Mouse (Mus musculus) heart, postnatal 36 days (tissue): ENCODE results near the gene Lefty2. TPM values are rescaled to one million over a fixed set of nuclear protein-coding genes. Genes with fewer than 3 reads are reported as not detected.

Experiments
- DNase-seq, 2 experiments: peaks; one replicate each; pipeline ENCODE4 v3.0.0; 2021 to 2022
- intact Hi-C: fragments of 180-260 bp; cut with DNase I; formaldehyde crosslinking; loops from one replicate; pipeline ENCODE4 v1.15.1; 2025
- total RNA-seq, 2 experiments: library from RNA; stranded (reverse); gene quantifications; 2 replicates each; pipeline ENCODE4 v1.2.3; 2021

Gene Lefty2
- total RNA-seq = not detected

DNA sequence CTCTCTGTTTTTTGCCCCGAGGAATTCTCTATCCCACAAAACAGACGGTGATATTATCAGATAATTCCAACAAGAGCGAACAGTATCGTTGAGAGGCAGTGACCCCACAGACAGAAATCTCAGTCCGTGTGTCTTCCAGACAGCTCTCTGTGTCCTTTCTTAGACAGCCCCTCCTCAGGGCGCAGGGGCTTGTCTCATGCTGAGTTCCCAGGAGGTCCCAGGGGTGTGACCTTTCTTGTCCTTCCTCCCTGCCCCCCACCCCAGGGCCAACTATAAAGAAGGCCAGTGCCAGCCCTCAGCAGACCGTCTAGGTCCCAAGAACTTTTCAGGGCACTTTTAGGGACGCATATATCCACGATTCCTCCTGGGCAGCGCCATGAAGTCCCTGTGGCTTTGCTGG, at the start of gene Lefty2:
TSS of gene Lefty2 (plus strand) at position 301 of the 400 bp plus-strand sequence.
- intact Hi-C loops = no loop called here

DNA sequence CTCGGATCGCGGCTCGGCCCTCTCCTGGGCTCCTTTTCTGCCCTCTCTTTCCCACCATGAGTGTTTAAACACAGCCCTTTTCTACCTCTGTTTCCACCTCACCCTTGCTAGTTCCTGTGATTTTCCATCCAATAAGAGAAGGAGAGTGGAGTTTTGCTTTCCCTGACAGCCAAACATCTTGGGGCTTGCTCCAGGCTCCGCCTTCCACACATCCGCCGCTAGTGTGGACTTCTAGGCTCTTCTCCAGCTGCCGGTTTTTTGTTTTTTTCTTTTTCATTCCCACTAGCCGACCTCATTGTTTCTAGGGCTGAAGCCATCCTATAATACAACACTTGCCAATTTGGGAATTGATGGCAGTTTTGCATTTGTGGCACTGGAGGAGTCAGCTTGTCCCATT, 44.8 kb upstream of the Lefty2 start:
- DNase-seq = peak; percentile 70 to 78
- intact Hi-C loops = loop anchor here (2.0 kb wide), 1 partner anchor 69 kb away; no protein-coding TSS in a partner anchor

More for the DNA sequence above, at the start of gene Lefty2:
- DNase-seq = no peak

DNA sequence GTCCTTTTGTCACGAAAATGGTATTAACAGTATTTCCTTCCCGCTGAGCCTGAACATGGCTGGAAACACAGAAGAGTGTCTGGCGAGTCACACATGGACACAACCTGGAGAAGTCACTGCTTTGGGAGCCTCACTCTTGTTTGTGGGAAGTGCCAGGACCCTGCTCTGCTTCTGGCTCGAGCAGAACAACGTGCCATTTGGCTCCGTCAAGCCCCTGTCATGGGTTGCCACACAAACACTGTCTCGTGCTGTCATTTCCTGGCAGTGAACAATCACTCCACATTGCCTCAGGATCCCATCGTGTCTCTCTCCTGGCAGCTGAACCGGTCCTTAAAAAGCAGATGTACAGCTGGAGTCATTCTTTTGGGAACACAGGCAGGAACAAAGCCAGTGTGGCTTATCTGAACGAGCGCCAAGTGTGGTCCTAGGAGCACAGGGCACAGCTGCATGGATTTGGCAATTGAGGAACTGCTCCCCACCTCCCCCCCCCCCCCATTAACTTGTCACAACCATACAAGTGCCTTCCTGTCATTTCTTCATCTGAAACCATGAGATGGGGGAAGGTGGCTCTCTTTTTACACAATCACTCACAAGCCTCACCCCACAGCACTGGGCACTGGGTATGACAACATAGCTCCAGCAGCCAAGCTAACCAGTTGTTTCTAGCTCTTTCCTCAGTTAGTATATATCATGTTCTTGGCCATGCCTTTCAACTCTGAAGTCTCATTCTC, 44.2 kb upstream of the Lefty2 start:
- DNase-seq = peak; percentile 68 to 82
- intact Hi-C loops = loop anchor here (2.0 kb wide), 1 partner anchor 70 kb away; no protein-coding TSS in a partner anchor

DNA sequence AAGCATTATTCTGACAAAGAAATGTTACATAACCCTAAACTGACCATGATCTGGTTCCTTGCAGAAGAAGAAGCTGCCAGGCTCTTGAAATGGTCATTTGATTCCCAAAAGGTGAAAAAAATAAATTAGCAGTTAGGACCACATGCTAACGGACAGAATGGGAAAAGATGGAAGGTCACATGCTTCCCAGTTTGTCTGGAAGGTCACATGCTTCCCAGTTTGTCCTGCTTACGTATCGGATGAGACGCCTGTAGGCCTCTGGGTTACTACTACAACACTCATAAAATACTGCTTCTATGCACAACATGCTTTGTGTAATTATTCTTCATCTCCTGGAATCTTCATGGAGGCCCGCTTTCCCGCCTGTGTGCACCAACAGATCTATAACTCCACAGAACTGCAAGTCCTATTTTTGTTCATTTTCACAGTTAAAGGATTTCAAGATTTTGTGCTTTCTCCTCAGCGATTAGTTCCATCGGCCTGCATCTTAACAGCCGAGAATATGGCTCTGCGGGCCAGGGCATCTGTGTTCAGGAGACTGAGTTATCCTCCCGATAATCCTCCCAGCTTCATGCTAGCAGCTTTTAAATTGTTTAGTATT, 43.1 kb upstream of the Lefty2 start:
- intact Hi-C loops = loop anchor here (1.0 to 2.0 kb wide), 3 partner anchors 36 to 81 kb away; partner anchors contain the start of gene H3f3a
- DNase-seq = peak in 1 of 2 experiments; percentile 16

DNA sequence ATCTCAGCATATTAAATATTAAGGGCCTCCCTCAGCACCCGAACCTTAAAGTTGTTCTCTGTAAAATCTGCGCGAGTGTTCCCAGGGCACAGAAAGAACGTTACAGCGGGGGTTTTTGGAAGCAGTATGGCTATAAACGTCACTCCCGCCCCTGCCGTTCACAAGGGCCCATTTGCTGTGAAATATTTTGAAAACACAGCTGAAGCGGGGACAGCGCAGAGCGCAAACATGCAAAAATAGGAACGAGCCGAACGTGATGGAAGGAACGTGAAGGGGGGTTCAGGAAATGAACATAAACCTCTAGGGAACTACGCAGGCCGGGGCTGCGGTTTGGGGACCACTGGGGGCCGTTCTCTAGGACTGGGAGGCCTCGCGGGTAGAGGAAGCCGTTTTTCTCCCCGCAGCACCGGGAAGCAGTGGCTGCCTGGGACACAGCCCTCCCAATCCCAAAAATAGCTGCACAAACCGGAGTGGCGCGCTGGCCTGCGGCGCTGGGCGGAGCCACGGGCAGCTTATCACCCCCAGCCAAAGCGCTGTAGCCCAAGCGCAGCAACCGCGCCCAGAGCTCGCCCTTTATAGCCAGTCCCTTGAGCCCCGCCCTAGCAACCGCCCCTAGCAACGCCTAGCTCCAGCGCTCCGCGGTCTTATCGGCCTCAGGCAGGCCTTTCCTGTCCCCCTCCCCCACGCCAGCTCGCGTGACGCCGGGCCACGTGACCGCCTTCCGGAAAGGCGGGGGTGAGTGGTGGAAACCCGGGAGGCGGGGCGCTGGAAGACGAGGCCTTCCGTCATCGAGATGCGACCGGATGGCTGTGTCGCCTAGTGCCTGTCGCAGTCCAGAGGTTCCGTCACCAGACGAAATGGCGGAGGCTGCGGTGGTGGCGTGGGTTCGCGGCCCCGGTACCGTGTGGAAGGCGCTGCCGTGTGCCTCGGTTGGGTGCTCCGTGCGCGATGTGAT, 42.3 kb upstream of the Lefty2 start, which contains the start of gene Sde2:
TSS of gene Sde2 (plus strand) at position 812 of the 955 bp plus-strand sequence.
- intact Hi-C loops = loop anchor here (1.0 to 2.0 kb wide), 2 partner anchors 37 to 82 kb away; partner anchors contain the start of gene H3f3a

DNA sequence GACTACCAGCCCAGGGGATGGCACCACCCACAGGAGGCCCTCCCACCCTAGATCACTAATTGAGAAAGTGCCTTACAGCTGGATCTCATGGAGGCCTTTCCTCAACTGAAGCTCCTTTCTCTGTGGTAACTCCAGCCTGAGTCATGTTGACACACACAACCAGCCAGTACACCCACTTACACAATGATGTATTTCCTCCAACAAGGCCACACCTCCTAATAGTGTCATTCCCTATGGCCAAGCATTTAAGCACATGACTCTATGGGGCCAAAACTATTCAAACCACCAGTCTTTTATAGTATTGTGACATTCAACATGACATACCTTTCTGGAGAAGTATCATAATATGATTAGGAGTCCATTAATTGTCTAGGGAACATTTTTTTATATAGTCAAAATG, 34.1 kb upstream of the Lefty2 start:
- no peak for DNase-seq
- intact Hi-C loops = no loop called here

More for the DNA sequence above, 42.3 kb upstream of the Lefty2 start, which contains the start of gene Sde2:
- peak; percentile 100 for DNase-seq

DNA sequence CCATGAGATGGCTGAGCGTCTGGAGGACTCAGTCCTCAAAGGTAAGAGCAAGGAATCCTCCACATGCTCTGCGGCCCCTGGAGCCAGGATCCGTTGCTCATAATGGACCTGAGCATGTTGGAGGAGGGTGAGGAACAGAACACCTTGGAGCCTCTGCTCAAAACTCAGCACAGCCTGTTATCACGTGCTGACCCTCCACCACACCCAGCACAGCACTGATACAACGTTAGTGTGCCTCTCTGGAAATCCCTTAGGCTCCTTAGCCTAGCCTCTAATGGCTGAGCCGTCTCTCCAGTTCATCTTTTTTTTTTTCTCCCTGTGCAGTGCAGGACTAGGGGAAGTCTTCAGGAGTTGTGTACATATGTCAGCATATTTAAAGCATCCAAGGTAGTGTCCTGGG, 32.9 kb upstream of the Lefty2 start:
- intact Hi-C loops = no loop called here
- DNase-seq = no peak

DNA sequence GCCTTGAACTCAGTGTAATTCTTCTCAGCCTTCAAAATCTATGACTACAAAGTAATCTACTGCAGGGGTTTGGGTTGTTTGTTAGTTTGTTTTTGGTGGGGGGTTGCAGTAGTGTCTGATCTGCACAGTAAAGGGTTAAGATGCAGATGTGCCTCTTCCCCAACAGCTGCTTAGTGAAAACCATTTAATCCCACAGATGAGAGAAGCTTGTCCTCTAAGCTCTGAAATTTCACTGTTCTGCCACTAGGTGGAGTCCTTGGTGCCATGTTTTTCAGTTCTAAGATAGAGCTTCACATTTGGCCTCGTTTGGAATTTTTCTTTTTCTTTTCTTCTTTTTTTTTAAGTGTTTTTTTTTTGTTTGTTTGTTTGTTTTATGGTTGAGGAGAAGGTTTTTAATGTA, 29.3 kb upstream of the Lefty2 start:
- DNase-seq = peak in 1 of 2 experiments; percentile 26
- intact Hi-C loops = no loop called here

DNA sequence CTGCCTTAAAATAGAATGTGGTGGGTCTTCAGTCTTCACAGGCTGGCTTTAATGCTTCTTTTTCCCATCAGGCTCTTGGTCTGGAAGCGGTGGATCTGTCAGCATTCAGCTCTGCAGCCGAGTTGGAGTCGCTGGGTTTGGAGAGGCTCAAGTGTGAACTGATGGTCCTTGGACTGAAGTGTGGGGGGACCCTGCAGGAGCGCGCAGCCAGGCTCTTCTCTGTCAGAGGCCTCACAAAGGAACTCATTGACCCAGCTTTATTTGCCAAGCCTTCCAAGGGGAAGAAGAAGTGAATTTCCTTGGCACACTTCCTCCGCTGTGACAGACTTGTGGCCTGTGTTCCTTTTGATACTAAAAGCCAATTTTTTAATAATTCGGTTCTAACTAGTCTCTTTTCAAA, 26.9 kb upstream of the Lefty2 start:
- no peak for DNase-seq
- intact Hi-C loops = no loop called here

DNA sequence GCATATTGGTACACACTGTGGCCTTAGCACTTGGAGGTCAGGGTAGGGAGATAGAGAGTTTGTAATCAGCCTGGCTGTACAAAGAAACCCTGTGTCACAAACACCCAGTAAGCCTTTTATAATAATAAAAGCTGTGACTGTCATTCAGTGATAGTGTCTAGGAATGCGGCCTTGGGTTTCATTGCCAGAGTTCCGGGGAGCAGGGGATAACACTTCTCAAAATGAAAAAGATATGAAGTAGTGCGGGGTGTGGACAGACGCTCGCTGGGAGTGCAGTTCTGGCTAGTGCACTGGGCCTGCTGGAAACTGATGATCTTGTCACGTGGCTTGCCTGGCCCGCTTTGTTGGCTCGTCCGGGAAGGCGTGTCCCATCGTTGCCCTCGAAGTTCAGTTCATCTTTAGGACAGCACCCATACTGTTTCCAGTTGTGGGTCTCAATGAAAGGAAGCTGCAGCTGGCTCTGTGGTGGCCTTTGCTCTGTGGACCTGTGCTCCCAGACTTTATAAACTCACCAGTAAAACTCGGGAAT, 22.7 kb upstream of the Lefty2 start:
- intact Hi-C loops = no loop called here

DNA sequence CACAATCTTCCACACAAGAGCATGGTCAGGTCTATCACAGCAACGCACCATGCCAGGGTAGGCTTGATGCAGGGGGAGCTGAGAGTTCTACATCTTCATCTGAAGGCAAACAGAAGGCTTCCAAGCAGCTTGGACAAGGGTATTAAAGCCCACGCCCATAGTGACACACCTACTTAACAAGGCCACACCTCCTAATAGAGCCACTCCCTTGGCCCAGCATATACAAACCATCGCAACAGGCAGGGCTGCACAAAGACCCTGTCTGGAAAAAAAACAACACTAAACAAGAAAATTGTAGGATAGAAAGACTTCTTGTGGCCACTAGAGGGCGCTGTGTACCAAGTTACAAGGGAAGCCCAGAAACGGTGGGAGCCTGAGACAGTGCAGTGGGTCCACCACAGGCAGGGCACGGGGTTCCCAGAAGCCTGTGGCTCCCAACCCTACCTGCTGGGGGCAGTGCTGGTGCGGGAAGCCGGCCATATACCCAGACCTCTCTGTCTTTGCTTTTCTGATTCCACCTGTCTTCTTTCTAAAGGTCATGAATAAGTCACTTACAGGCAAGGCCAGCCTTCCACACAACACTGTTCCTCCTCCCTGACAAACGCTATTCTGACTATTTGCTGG, 18.9 kb upstream of the Lefty2 start:
- DNase-seq = peak; percentile 49 to 62
- intact Hi-C loops = loop anchor here (1.0 kb wide), 1 partner anchor 100 kb away; no protein-coding TSS in a partner anchor

More for the DNA sequence above, 22.7 kb upstream of the Lefty2 start:
- DNase-seq = peak; percentile 36 to 47

DNA sequence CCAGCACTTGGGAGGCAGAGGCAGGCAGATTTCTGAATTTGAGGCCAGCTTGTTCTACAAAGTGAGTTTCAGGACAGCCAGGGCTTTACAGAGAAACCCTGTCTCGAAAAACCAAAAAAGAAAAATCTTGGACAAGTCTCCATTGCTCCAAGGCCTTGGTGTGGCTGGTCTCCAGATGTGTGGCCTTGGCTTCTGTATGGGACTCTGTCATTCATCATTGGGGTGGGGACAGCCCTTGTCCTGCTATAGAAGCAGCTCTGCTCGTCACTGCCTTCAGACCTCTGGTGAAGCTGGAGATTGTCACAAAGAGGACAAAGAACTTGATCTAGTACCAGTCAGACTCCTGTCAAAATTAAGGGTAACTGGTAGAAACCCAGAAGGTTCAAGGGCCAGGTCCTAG, 18.3 kb upstream of the Lefty2 start:
- intact Hi-C loops = loop anchor here (1.0 kb wide), 1 partner anchor 100 kb away; no protein-coding TSS in a partner anchor
- DNase-seq = no peak

DNA sequence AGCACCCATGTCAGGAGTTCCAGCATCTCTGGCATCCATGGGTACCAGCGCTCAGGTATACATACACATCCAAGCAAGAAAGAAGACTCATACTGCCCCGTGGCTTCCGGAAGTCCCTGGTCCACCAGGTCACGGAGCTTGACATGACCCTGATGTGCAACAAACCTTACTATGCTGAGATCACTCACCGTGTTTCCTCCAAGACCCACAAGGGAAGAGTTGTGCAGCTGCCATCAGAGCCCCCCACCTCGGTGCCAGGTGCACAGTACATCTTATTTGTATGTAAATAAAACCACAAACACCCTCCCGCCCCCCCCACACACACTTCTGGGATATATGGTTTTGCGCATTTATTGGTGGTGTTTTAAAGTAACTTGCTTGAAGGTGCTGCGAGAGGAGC, 17.8 kb upstream of the Lefty2 start:
- intact Hi-C loops = no loop called here
- DNase-seq = no peak

DNA sequence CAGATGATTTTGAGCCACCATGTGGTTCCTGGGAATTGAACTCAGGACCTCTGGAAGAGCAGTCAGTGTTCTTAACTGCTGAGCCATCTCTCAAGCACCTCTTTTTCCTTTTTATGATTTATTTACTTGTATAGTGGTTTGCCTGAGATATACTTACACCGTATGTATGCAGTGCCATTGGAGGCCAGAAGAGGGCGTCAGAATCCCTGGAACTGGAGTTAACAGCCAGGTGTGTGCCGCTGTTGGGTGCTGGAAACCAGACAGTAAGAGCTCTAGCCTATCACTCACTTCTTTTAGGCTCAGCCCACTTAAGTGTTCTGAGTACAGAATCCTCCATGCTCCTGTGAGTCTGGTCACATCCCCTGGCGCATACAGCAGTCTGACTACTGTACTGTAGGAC, 15.4 kb upstream of the Lefty2 start:
- intact Hi-C loops = no loop called here

DNA sequence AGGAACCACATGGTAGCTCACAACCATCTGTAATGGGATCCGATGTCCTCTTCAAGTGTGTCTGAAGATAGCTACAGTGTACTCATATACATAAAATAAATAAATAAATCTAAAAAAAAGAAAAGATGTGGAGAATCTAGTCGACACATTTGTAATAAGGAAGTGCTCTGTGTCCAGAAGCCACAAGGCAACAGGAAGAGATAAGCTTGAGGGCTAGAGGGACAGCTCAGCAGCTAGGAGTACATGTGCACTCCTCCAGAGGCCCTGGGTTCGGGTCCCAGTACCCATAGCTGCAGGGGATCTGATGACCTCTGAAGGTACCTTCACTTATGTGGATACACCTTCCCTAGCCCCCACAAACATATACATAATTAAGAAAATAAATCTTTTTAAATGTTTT, 11.1 kb upstream of the Lefty2 start:
- intact Hi-C loops = no loop called here

More for the DNA sequence above, 15.4 kb upstream of the Lefty2 start:
- no peak for DNase-seq

DNA sequence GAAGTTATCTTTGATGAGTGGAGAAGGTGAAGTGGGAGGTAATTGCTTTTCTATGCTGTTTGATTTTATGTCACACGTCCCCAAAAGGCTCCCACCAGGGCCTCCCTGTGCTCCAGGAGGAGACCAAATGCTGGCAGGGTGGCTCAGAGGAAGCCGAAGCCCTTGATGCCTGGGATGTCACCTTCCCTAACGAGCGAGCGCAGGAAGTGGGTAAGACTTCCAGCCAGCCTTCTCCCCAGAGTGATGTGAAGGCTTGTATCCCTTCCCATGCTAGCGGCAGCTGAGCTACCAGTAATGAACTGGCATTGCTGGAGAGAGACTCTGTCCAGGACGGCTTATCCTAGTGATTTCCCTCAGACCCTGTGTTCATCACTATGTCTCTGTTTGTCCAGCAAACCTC, 9.2 kb upstream of the Lefty2 start:
- intact Hi-C loops = no loop called here

More for the DNA sequence above, 11.1 kb upstream of the Lefty2 start:
- no peak for DNase-seq

DNA sequence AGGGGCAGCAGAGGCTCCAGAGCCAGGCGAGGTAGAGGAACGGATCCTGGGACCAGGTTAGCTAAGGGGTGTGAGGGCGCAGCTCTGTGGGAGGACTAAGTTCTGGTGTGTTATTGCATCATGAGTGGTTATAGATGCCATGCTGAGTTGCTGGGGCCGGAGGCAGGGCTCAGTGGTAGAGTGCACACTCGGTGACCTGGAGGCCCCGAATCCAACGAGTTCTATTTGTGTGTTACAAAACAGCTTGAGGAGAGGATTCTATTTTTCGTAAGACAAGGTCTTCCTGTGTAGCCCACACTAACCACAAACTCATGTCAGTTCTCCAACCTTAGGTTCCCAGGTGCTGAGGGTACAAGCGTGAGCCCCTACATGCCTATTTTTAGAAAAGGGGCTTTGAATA, 8.4 kb upstream of the Lefty2 start:
- intact Hi-C loops = no loop called here
- no peak for DNase-seq

More for the DNA sequence above, 9.2 kb upstream of the Lefty2 start:
- DNase-seq = no peak

DNA sequence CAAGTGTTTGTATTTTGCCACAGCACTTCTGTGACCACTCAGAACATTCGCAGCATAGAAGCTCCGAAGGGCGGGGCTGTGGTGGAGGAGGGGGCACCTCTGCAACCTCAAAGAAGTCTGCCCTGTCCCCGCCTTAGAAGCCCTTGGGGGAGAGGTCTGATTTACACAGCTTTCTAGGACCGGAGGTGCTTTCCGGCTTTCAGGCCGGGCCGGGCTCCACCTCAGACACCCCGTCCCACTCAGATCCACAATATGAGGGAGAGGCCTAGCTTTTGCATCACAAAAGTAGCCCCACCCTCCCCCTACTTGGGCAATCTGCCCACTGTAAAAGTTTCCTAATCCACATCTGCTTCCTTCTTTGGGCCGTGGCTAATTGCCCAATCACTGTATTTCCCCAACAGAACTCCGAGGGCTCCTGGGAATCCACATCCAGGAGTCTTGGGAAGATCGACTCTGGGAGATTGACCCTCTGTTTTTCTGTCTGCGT, 4.3 kb upstream of the Lefty2 start:
- intact Hi-C loops = no loop called here
- peak; percentile 84 to 89 for DNase-seq

DNA sequence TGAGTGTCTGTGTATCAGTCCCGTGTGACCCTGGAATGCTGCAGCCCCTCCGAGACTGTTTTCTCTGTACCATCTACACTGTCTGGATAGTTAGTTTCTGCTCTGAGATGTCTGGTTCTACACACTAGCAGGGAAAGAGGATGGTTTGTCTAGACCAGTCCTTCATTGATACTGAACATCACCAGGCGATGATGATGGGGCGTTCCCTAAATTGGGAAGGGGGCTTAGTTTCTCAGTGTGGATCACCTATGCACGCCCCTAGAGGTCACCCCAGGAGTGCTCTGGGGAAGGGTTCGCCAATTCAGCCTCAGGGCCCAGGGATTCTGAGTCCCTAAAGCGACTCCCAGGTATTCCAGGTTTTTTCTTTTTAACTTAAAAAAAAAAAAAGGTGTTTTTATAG, 3.7 kb upstream of the Lefty2 start:
- DNase-seq = no peak
- intact Hi-C loops = no loop called here

DNA sequence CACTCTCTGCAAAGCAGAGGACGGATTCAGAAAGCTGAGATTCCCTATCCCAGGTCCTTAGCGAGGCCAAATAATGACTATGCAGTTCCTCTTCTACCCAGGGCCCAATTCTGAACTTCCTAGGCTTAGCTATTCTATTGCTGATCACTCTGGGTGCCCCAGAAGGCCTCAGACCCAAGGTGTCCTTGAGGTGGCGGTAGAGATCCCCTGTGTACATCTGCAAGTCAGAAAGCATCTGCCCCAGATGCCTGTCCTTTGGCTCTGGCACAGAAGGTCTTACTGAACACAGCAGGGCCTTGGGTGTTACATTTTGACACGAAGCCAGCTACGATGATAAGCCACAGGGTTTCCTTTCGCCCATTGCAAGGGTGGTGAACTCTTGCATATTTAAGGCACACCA, 3.1 kb upstream of the Lefty2 start:
- intact Hi-C loops = no loop called here
- no peak for DNase-seq
